Mouse (Mus musculus): ENCODE measurements around the gene Gm10401. TPM values are rescaled to one million over a fixed set of nuclear protein-coding genes. Genes with fewer than 3 reads are reported as not detected.
"Not testable (repeated sequence)": the region's sequence is repeated elsewhere in the genome, so short reads cannot be mapped to it uniquely, and the experiment has no call there.

Gm10401 gene
- polyA plus RNA-seq, 1 experiment from 2014 or later, result 12.0 TPM

- peaks cover 24% of the 10 kb centered on the region for H3K36me3 ChIP-seq
- no peaks in the 10 kb centered on the region for H3K9me3 ChIP-seq (replicated peaks)
- no peak overlapping the region for H3K27ac ChIP-seq
- H3K4me2 ChIP-seq, result 0 out of 2 replicates have a peak overlapping the region, but pooled peaks have one; percentile 8
- 88% methylated on average over 13 of the region's 13 CpGs for WGBS (ENCODE audit: insufficient replicate concordance)
- no peak for DNase-seq
- peaks cover 28% of the 10 kb centered on the region for H3K4me1 ChIP-seq (replicated peaks)
- H3K4me3 ChIP-seq (replicated peaks), result no peak overlapping the region
- no peak for ATAC-seq (ENCODE audit: low read depth)
- no peak overlapping the region for H3K9ac ChIP-seq
- no peaks in the 10 kb centered on the region for H3K27me3 ChIP-seq
Measured at GRCm38 (mm10) chr5:115117467-115117866, 19.4 kb upstream of the Gm10401 start.

DNA sequence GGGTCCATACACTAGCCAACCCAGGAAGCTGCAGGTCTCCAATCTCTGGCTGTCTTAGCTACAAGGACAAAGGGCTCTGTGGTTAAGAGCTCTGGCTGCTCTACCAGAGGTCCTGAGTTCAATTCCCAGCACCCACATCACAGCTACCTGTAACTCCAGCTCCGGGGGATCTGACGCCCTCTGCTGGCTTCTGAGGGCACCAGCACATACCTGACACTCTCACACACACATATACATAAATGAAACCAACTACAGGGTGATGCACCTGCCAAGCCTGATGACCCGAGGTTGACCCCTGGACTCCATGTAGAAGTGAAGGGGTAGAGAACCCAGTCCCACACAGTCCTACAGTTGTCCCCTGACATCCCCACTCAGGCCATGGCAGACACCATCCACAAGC lies 18.3 kb upstream of the Gm10401 start:
- Histone ChIP-seq H3K27me3 (no peaks in the 10 kb centered on the region), H3K4me1 (replicated peaks) (peaks cover 20% of the 10 kb centered on the region), H3K9me3 (replicated peaks) (no peaks in the 10 kb centered on the region), H3K4me3 (replicated peaks) (no peak overlapping the region), H3K27ac (no peak overlapping the region), H3K36me3 (peaks cover 33% of the 10 kb centered on the region), H3K9ac (no peak overlapping the region), H3K4me2 (no peak overlapping the region)
- DNase-seq (no peak), ATAC-seq (ENCODE audit: low read depth) (no peak)
- 65% methylated on average over 3 of the region's 3 CpGs for WGBS (ENCODE audit: insufficient replicate concordance)

GRCm38 (mm10) chr5:115114501-115114900 lies 16.4 kb upstream of the Gm10401 start:
- H3K36me3 ChIP-seq, result peaks cover 40% of the 10 kb centered on the region
- no peak for DNase-seq
- H3K27me3 ChIP-seq, result no peaks in the 10 kb centered on the region
- 80% methylated on average over 8 of the region's 8 CpGs for WGBS (ENCODE audit: insufficient replicate concordance)
- no peak overlapping the region for H3K4me3 ChIP-seq (replicated peaks)
- no peak overlapping the region for H3K27ac ChIP-seq
- ATAC-seq (ENCODE audit: low read depth), result no peak
- H3K9ac ChIP-seq, result no peak overlapping the region
- no peak overlapping the region for H3K4me2 ChIP-seq
- H3K4me1 ChIP-seq (replicated peaks), result peaks cover 17% of the 10 kb centered on the region
- H3K9me3 ChIP-seq (replicated peaks), result no peaks in the 10 kb centered on the region

DNA sequence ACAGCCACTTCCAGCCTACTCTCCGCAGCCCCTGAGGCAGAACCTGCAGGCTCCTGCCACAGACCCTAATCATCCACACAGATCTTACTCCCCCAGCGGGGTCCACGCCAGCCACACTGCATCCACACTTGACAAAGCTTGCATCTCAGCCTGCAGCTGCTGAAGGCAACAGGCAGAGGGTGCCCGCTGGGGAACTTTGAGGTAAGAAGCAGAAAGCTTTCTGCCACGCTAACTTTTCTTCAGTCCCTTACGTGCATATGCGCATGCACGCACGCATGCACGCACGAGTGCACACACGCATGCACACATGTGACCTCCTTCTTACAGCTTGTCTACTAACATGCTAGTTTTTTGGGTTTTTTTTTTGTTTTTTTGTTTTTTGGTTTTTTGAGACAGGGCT lies 15.1 kb upstream of the Gm10401 start:
- no peak overlapping the region for H3K4me3 ChIP-seq (replicated peaks)
- DNase-seq, result no peak
- peaks cover 40% of the 10 kb centered on the region for H3K36me3 ChIP-seq
- peaks cover 4% of the 10 kb centered on the region for H3K4me1 ChIP-seq (replicated peaks)
- H3K9ac ChIP-seq, result no peak overlapping the region
- no peak for ATAC-seq (ENCODE audit: low read depth)
- H3K27ac ChIP-seq, result no peak overlapping the region
- no peaks in the 10 kb centered on the region for H3K9me3 ChIP-seq (replicated peaks)
- no peaks in the 10 kb centered on the region for H3K27me3 ChIP-seq
- H3K4me2 ChIP-seq, result no peak overlapping the region
- WGBS (ENCODE audit: insufficient replicate concordance), result 83% methylated on average over 12 of the region's 12 CpGs

- Histone ChIP-seq H3K27me3 (no peaks in the 10 kb centered on the region), H3K9me3 (replicated peaks) (no peaks in the 10 kb centered on the region), H3K4me1 (replicated peaks) (no peaks in the 10 kb centered on the region), H3K27ac (no peak overlapping the region), H3K4me3 (replicated peaks) (no peak overlapping the region), H3K9ac (no peak overlapping the region), H3K4me2 (no peak overlapping the region), H3K36me3 (peaks cover 26% of the 10 kb centered on the region)
- DNase-seq (no peak), ATAC-seq (ENCODE audit: low read depth) (no peak)
- WGBS (ENCODE audit: insufficient replicate concordance), result 85% methylated on average over 8 of the region's 8 CpGs
Measured at GRCm38 (mm10) chr5:115111156-115111555, 13.1 kb upstream of the Gm10401 start.

- WGBS (ENCODE audit: insufficient replicate concordance), result 91% methylated on average over 23 of the region's 23 CpGs
- not testable (repeated sequence) for H3K9me3 ChIP-seq (replicated peaks); H3K27me3 ChIP-seq; H3K4me3 ChIP-seq (replicated peaks); H3K27ac ChIP-seq; H3K4me2 ChIP-seq; DNase-seq; H3K9ac ChIP-seq; ATAC-seq (ENCODE audit: low read depth)
- Histone ChIP-seq H3K36me3 (peaks cover 38% of the 10 kb centered on the region), H3K4me1 (replicated peaks) (peaks cover 11% of the 10 kb centered on the region)
Measured at GRCm38 (mm10) chr5:115103253-115103652, 5.2 kb upstream of the Gm10401 start.

DNA sequence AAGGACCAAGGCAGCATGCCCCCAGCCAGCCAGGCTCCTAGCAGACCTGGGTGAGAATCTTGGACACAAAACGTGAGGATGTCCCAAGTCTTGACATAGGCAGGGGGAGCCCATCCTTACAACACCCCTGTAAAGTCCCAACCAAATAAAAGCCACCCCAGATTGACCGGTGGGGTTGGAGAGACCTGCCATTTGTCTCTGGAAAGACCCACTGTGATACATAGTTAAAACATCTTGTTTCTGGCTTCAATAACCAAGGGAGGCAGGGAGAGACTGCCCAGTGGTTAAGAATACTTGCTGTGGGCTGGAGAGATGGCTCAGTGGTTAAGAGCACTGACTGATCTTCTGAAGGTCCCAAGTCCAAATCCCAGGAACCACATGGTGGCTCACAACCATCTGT lies 4.1 kb upstream of the Gm10401 start:
- WGBS (ENCODE audit: insufficient replicate concordance), result 77% methylated on average over 2 of the region's 2 CpGs
- no peaks in the 10 kb centered on the region for H3K27me3 ChIP-seq
- no peak overlapping the region for H3K4me2 ChIP-seq
- no peak for DNase-seq
- no peaks in the 10 kb centered on the region for H3K9me3 ChIP-seq (replicated peaks)
- no peak overlapping the region for H3K27ac ChIP-seq
- no peak overlapping the region for H3K4me3 ChIP-seq (replicated peaks)
- H3K9ac ChIP-seq, result no peak overlapping the region
- H3K4me1 ChIP-seq (replicated peaks), result peaks cover 11% of the 10 kb centered on the region
- no peak for ATAC-seq (ENCODE audit: low read depth)
- peaks cover 45% of the 10 kb centered on the region for H3K36me3 ChIP-seq

DNA sequence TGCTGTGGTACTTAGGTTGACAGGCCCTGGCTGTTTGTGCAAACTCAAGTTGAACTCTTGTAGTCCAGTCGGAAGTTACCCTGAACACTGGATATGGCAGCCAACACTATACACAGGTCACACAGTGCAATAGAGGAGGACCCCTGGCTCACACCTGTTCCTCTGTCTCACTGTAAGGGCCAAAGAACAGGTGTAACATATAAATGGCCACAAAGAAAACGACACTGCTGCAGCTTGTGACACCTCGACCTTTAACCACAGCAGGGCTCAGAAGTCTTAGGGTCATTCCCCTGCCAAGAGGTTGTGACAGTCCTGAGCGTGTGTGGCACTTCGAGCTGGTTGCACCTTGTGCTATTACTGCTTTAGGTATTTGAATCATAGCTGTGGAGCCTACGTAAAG lies 2.4 kb upstream of the Gm10401 start:
- no peak overlapping the region for H3K4me2 ChIP-seq
- WGBS (ENCODE audit: insufficient replicate concordance), result 75% methylated on average over 6 of the region's 6 CpGs
- H3K4me3 ChIP-seq (replicated peaks), result no peak overlapping the region
- ATAC-seq (ENCODE audit: low read depth) (no peak), DNase-seq (no peak)
- no peaks in the 10 kb centered on the region for H3K27me3 ChIP-seq
- no peak overlapping the region for H3K9ac ChIP-seq
- H3K27ac ChIP-seq, result no peak overlapping the region; the same call in 1 of the 2 replicates
- H3K9me3 ChIP-seq (replicated peaks), result no peaks in the 10 kb centered on the region
- H3K36me3 ChIP-seq, result peaks cover 63% of the 10 kb centered on the region
- H3K4me1 ChIP-seq (replicated peaks), result peaks cover 11% of the 10 kb centered on the region

GRCm38 (mm10) chr5:115099991-115100390 lies 1.9 kb upstream of the Gm10401 start:
- no peaks in the 10 kb centered on the region for H3K27me3 ChIP-seq
- H3K36me3 ChIP-seq, result peaks cover 68% of the 10 kb centered on the region
- H3K4me1 ChIP-seq (replicated peaks), result peaks cover 11% of the 10 kb centered on the region
- 85% methylated on average over 9 of the region's 9 CpGs for WGBS (ENCODE audit: insufficient replicate concordance)
- no peak overlapping the region for H3K4me3 ChIP-seq (replicated peaks)
- no peak overlapping the region for H3K4me2 ChIP-seq
- no peak overlapping the region for H3K9ac ChIP-seq
- DNase-seq (no peak), ATAC-seq (ENCODE audit: low read depth) (no peak)
- no peaks in the 10 kb centered on the region for H3K9me3 ChIP-seq (replicated peaks)
- H3K27ac ChIP-seq, result no peak overlapping the region; the same call in 1 of the 2 replicates

DNA sequence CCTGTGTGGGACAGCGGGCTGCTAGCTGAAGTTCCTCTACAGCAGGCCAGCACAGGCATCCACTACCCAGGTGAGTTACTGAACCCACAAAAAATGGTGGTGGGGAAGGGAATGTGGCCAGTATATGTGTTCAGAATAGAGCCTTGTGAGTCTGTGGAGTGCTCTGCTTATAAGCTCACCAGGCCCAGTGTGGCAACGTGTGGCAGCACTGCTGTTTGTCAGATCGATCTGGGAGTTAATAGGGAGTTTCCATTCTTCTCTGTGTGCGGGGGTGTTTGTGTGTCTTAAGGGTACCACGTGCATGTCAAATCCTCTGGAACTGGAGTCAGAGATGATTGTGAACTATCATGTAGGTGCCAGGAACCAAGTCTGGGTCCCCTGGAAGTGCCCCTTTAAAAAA lies 1.4 kb upstream of the Gm10401 start:
- H3K36me3 ChIP-seq, result peaks cover 72% of the 10 kb centered on the region
- no peak for DNase-seq
- WGBS (ENCODE audit: insufficient replicate concordance), result 67% methylated on average over 5 of the region's 5 CpGs

GRCm38 (mm10) chr5:115091776-115092175 lies 6.3 kb downstream of the Gm10401 start:
- Histone ChIP-seq H3K9ac (no peak overlapping the region), H3K4me3 (replicated peaks) (no peak overlapping the region), H3K27ac (no peak overlapping the region), H3K36me3 (peaks cover 95% of the 10 kb centered on the region), H3K27me3 (no peaks in the 10 kb centered on the region), H3K9me3 (replicated peaks) (no peaks in the 10 kb centered on the region), H3K4me2 (no peak overlapping the region), H3K4me1 (replicated peaks) (peaks cover 11% of the 10 kb centered on the region; the same call in 1 of the 2 replicates)
- DNase-seq (no peak), ATAC-seq (ENCODE audit: low read depth) (no peak)
- 86% methylated on average over 6 of the region's 6 CpGs for WGBS (ENCODE audit: insufficient replicate concordance)

More for the DNA sequence above, 1.4 kb upstream of the Gm10401 start:
- H3K4me1 ChIP-seq (replicated peaks), result peaks cover 11% of the 10 kb centered on the region
- H3K27ac ChIP-seq, result no peak overlapping the region
- H3K9ac ChIP-seq, result no peak overlapping the region
- no peak overlapping the region for H3K4me2 ChIP-seq
- ATAC-seq (ENCODE audit: low read depth), result peak; percentile 18; the same call in 1 of the 2 replicates
- H3K27me3 ChIP-seq, result no peaks in the 10 kb centered on the region
- H3K9me3 ChIP-seq (replicated peaks), result no peaks in the 10 kb centered on the region
- no peak overlapping the region for H3K4me3 ChIP-seq (replicated peaks)

- no peak for DNase-seq
- Histone ChIP-seq H3K4me1 (replicated peaks) (peaks cover 11% of the 10 kb centered on the region; the same call in 1 of the 2 replicates), H3K27me3 (no peaks in the 10 kb centered on the region), H3K4me3 (replicated peaks) (no peak overlapping the region), H3K9ac (no peak overlapping the region), H3K4me2 (no peak overlapping the region), H3K27ac (no peak overlapping the region), H3K36me3 (peaks cover 95% of the 10 kb centered on the region), H3K9me3 (replicated peaks) (no peaks in the 10 kb centered on the region)
- ATAC-seq (ENCODE audit: low read depth), result no peak
- 72% methylated on average over 3 of the region's 3 CpGs for WGBS (ENCODE audit: insufficient replicate concordance)
Measured at GRCm38 (mm10) chr5:115091015-115091414, 7.1 kb downstream of the Gm10401 start.

Measured in liver, embryonic 13.5 days (tissue).